Mouse (Mus musculus) ES-Bruce4 (cell line): Measurements from ENCODE around the gene Med29. TPM values are rescaled to one million over a fixed set of nuclear protein-coding genes. Genes with fewer than 3 reads are reported as not detected.

Experiments used
- H3K27ac ChIP-seq: 2 replicates; pipeline ENCODE4 v1.5.1; 2012; ENCODE audit warnings: low read length, inconsistent platforms; ENCODE audit not compliant: insufficient read depth
- H3K27me3 ChIP-seq: 2 replicates; pipeline ENCODE4 v1.6.1; 2012; ENCODE audit warnings: mild to moderate bottlenecking, low read length, inconsistent platforms; ENCODE audit not compliant: control insufficient read depth, poor library complexity, insufficient read depth, severe bottlenecking
- H3K36me3 ChIP-seq: 2 replicates; pipeline ENCODE4 v1.6.1; 2012; ENCODE audit warnings: inconsistent platforms, mild to moderate bottlenecking, low read length, moderate library complexity; ENCODE audit not compliant: control insufficient read depth, poor library complexity, insufficient read depth, severe bottlenecking
- H3K4me1 ChIP-seq: one replicate; pipeline ENCODE4 v1.8.1; 2011; ENCODE audit warnings: low read length; ENCODE audit not compliant: control insufficient read depth, insufficient read depth
- H3K4me3 ChIP-seq: 2 replicates; pipeline ENCODE4 v1.5.1; 2011; ENCODE audit warnings: low read depth, mild to moderate bottlenecking, low read length
- H3K9ac ChIP-seq: 2 replicates; pipeline ENCODE4 v1.6.1; 2012; ENCODE audit warnings: low read depth, mild to moderate bottlenecking, inconsistent platforms; ENCODE audit not compliant: poor library complexity, severe bottlenecking
- H3K9me3 ChIP-seq: replicated peaks from 2 replicates; pipeline ENCODE4 v1.6.1; 2012; ENCODE audit warnings: mild to moderate bottlenecking, low read length, inconsistent platforms; ENCODE audit not compliant: control insufficient read depth, poor library complexity, insufficient read depth, severe bottlenecking
- CTCF ChIP-seq: IDR thresholded peaks from one replicate; pipeline ENCODE4 v1.8.1; 2011; ENCODE audit warnings: low read depth, low read length
- EP300 ChIP-seq: IDR thresholded peaks from 2 replicates; pipeline ENCODE4 v1.6.1; 2011; ENCODE audit warnings: low read depth, low read length; ENCODE audit not compliant: insufficient read depth
- POLR2A ChIP-seq: IDR thresholded peaks from one replicate; pipeline ENCODE4 v1.8.1; 2011; ENCODE audit warnings: low read length; ENCODE audit not compliant: insufficient read depth
- polyA plus RNA-seq: library from polyadenylated mRNA; stranded (reverse); fragments of >200 nt; gene quantifications from 2 replicates; pipeline ENCODE4 v1.2.4, GENCODE M21; 2011; ENCODE audit warnings: low read depth; ENCODE audit not compliant: missing spikeins, insufficient read depth, insufficient read length

The Med29 gene
- polyA plus RNA-seq, 1 experiment: 18.1 TPM

DNA sequence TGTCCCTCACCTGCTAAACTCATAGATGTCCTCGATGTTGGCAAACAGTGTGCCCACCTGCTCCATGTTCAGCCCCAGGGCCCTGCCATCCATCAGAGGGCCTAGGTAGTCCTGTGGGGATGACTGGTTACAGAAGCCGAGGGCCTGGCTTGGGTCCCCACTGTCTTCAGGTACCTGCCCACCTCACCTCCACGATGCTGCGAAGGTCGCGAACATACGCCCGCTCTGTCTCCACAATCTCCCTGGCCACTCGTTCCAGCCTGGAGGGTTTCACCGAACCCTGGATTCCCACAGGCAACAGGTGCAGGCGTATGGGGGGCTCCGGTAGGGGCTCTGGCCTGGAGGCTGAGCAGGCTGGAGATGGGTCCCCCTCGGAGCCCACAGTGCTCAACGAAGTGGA is 22.5 kb downstream of the Med29 start:
- no peak overlapping the region for H3K4me3 ChIP-seq
- no peak overlapping the region for H3K27ac ChIP-seq
- H3K27me3 ChIP-seq: no peaks in the 10 kb centered on the region
- no peak overlapping the region for H3K9ac ChIP-seq
- no peak for TF ChIP-seq POLR2A
- TF ChIP-seq CTCF: no peak
- TF ChIP-seq EP300: no peak
- peaks cover 5% of the 10 kb centered on the region for H3K4me1 ChIP-seq
- no peaks in the 10 kb centered on the region for H3K9me3 ChIP-seq
- no peaks in the 10 kb centered on the region for H3K36me3 ChIP-seq

DNA sequence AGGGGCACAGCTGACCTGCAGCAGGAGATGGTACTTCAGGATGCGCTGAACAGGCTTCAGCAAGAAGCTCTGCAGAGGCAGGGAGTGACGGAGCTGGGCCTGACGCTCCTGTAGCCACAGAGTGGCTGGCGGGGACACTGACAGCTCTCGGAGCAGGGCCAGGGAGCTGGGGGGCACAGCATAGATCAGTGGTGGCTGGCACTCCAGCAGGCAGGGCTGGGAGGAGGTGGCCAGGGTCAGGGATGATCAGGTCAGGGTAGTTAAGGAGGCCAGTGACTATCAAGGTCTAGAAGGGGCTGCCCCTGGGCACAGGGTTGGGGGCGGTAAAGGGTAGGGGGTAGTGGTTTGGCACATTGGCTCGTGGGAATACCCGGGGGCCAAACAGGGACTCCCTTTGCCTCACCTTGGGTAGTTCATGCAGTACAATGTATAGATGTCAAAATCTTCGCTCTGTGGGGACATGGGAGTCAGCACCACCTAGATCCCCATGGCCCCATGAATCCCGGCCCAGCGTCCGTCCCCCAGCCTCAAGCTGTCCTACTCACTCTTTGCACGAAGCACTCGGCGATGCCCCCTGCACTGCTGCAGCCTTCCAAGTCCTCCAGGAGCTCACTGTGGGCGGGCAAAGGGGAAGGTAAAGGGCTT is 24.1 kb downstream of the Med29 start:
- H3K27ac ChIP-seq: no peak overlapping the region
- H3K27me3 ChIP-seq: no peaks in the 10 kb centered on the region
- H3K4me1 ChIP-seq: peaks cover 3% of the 10 kb centered on the region
- no peaks in the 10 kb centered on the region for H3K9me3 ChIP-seq
- no peak overlapping the region for H3K9ac ChIP-seq
- H3K4me3 ChIP-seq: no peak overlapping the region
- no peak for TF ChIP-seq CTCF
- no peak for TF ChIP-seq EP300
- TF ChIP-seq POLR2A: no peak
- no peaks in the 10 kb centered on the region for H3K36me3 ChIP-seq

DNA sequence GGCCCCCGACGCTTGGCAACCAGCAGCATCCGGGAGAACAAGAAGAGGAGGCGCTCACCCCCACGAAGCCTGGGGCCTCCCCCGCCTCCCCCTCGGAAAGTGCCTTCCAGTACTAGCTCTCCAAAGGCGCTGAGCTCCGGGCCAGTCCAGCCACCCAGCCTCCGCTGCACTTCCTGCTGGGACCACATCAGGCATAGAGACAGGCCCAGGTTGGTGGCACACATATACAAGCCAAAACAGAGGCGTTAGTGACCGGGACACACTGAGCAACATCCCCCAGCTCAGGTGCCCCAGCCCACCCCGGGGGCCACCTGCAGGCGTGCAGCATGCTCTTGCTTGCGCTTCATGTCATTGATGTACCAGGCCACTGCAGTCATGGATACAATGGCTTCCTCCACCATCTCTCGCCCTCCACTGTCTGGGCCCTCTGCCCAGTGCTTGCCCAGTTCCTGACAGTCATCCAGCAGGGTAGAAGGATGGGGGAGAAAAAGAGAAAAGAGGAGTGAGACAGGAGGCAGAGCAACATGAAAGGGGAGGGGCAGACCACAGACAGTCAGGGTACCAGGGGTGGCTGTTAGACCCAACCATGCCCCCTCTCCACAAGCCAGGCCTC is 24.7 kb downstream of the Med29 start:
- H3K27me3 ChIP-seq: no peaks in the 10 kb centered on the region
- H3K27ac ChIP-seq: no peak overlapping the region
- H3K4me3 ChIP-seq: no peak overlapping the region
- H3K4me1 ChIP-seq: peaks cover 3% of the 10 kb centered on the region
- H3K36me3 ChIP-seq: no peaks in the 10 kb centered on the region
- TF ChIP-seq POLR2A: no peak
- no peak for TF ChIP-seq CTCF
- TF ChIP-seq EP300: no peak
- no peaks in the 10 kb centered on the region for H3K9me3 ChIP-seq
- no peak overlapping the region for H3K9ac ChIP-seq

DNA sequence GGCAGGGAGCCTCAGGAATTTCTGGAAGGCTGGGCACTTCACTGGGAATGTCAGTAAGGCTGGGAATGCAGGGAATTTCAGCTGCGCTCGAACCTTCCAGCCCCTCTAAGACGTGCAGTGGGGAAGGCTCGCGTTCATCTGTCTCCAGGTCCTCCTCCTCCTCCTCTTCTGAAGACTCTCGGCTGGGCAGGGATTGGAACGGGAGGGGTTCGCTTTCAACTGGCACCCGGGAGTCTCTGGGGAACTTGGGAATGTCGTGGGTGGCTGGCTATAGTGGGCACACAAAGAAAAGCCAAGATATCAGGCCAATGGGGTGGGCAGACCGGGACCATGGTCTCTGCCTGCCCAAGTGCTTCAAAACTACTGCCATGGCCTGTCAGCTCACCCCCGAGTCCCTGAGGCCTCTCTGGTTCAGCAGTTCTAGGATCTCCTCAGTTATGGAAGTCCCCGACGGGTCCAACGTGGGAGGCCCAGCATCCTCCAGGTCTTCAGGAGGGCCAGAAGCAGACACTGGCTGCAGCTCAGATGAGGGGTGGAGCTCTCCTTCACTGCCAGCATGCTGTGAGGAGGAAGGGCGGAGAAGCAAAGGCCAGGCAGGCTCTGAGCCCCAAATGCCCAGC is 30.0 kb downstream of the Med29 start:
- Histone ChIP-seq H3K9me3 (no peaks in the 10 kb centered on the region), H3K4me3 (no peak overlapping the region), H3K9ac (no peak overlapping the region), H3K36me3 (no peaks in the 10 kb centered on the region), H3K27me3 (no peaks in the 10 kb centered on the region), H3K27ac (no peak overlapping the region), H3K4me1 (no peaks in the 10 kb centered on the region)
- no peak for TF ChIP-seq CTCF

DNA sequence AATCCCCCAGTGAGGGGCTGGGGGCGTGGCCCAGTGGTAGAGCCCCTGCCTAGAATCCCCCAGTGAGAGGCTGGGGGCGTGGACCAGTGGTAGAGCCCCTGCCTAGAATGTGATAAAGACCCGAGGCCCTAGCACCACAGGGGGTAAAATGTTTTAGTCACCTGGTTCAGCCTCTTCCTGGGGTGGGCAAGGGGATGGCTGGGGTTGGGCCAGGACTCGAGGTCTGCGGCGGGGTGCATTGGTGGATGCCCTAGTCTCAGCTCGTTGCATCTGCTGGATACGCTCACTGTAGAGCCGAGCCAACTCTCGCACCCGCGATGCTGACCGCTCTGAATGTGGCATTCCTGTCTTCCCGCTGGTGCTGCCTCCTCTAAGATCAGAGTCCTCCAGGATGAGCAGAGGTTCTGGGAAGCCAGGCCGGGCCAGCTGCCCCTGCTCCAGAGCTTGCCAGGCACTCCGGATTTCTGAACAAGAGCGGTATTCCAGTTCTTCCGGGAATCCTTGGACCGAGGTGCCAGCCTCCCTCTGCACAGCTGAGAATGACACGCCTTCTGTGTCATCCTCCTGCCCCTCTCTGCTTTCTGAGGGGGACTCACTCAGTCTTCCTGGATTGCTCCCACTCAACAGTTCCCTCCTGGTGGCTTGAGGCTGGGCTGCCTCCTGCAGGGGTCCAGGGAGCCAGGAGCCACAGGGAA is 30.7 kb downstream of the Med29 start:
- Histone ChIP-seq H3K9ac (no peak overlapping the region), H3K27me3 (no peaks in the 10 kb centered on the region), H3K9me3 (no peaks in the 10 kb centered on the region), H3K4me1 (peaks cover under 1% of the 10 kb centered on the region), H3K4me3 (no peak overlapping the region), H3K27ac (no peak overlapping the region), H3K36me3 (no peaks in the 10 kb centered on the region)
- no peak for TF ChIP-seq POLR2A

DNA sequence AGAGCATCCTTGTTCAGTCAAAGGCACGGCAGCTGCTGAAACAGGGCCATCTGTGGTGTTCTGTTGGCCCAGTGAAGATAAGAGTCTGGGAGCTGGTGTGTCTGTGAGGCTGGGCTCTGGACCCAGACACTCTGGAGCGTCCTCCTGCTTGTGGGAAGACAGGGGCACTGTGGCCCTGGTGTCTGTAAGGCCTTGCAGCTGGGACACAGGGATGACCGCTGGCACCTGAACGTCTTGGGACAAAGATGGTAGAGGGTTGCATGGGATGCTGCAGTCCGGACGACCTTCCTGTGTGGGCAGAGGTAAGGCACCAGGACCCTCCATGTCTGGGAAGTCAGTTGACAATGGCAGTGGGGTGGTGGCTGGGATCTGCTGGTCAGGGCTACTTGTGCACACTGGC is 32.2 kb downstream of the Med29 start:
- no peak overlapping the region for H3K4me3 ChIP-seq
- H3K27me3 ChIP-seq: no peaks in the 10 kb centered on the region
- no peaks in the 10 kb centered on the region for H3K36me3 ChIP-seq
- TF ChIP-seq EP300 (no peak), CTCF (no peak), POLR2A (no peak)
- H3K9me3 ChIP-seq: no peaks in the 10 kb centered on the region
- H3K27ac ChIP-seq: no peak overlapping the region
- H3K9ac ChIP-seq: no peak overlapping the region
- H3K4me1 ChIP-seq: peaks cover 3% of the 10 kb centered on the region
